Mouse (Mus musculus) olfactory bulb, adult 2 months (tissue): ENCODE measurements around the gene Yipf1.

Source experiments
- CTCF ChIP-seq: fragments of 200-500 bp; IDR thresholded peaks from 2 replicates; pipeline ENCODE4 v1.5.1; 2012; ENCODE audit warnings: low read depth, mild to moderate bottlenecking, low read length, moderate library complexity; ENCODE audit not compliant: insufficient read depth
- POLR2A ChIP-seq: fragments of 200-500 bp; IDR thresholded peaks from 2 replicates; pipeline ENCODE4 v1.6.1; 2012; ENCODE audit warnings: mild to moderate bottlenecking, low read depth, low read length, moderate library complexity; ENCODE audit not compliant: insufficient read depth

- no peak for TF ChIP-seq POLR2A
- no peak for TF ChIP-seq CTCF
Measured at GRCm38 (mm10) chr4:107299779-107300340, 14.3 kb upstream of the Yipf1 start.
